Mouse (Mus musculus) lung, adult 2 months (tissue): Measurements from ENCODE around the gene Kcna7.

Source experiments
- CTCF ChIP-seq: fragments of 200-500 bp; IDR thresholded peaks from 2 replicates; pipeline ENCODE4 v1.5.1; 2011; ENCODE audit warnings: mild to moderate bottlenecking, low read length, control low read depth; ENCODE audit not compliant: insufficient read depth
- POLR2A ChIP-seq: fragments of 200-500 bp; IDR thresholded peaks from 2 replicates; pipeline ENCODE4 v1.6.1; 2011; ENCODE audit warnings: low read depth, mild to moderate bottlenecking, control low read depth, low read length, borderline replicate concordance; ENCODE audit errors: extremely low read depth

DNA sequence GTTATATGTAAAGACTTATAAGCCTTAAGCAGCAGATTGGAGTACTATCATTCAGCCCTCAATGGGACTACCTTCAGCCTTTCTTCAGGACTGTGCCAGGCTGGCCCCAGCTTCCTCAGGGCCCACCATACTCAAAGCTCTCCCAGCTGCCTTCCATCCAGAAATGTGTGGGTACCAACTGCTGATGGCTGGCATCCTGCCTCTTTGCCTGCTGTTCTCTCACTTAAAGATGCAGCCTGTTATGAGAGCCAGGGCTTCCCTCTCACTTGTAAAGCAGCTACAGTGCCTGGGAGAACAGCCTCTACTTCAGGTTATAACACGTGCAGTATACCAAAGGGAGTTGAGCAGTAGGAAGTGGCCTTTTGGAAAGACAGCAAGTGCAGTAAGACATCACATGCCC, 29.4 kb upstream of the Kcna7 start:
- TF ChIP-seq CTCF (no peak), POLR2A (no peak)
